In the genomic region with DNA sequence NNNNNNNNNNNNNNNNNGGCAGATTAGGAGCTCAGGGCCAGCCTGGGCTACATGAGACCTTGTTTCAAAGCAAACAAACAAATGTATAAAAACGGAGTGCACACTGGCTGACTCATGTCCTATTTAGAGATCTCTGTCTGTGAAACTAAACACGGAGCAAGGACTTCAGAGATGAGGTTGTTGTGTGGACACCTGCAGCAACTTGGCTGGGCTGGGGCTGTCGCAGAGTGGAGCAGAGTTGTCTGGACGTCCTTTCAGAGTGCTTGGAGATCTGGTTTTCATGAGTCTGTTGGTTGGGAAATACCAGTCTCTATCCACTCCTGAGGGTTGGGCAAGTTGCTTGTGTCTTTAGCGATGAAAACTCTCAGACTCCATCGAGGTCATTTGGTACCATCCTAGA, we compare ENCODE assay signal across 47 mouse cellular contexts. TPM values are rescaled to one million over a fixed set of nuclear protein-coding genes. Genes with fewer than 3 reads are reported as not detected.
"Had no signal": no experiment of that assay in that cellular context is flagged by ENCODE, and none has a peak within 500 bp of the region (broad histone marks: within the 10 kb centered on the region; RNA-seq: fewer than 3 reads in every experiment).

No protein-coding gene starts in this region.

- H3K4me2 ChIP-seq: limb, embryonic 12.5 days; limb, embryonic 13.5 days; limb, embryonic 15.5 days; liver, embryonic 11.5 days; liver, embryonic 12.5 days; liver, embryonic 13.5 days; liver, embryonic 15.5 days; lung, embryonic 14.5 days; lung, embryonic 15.5 days; midbrain, embryonic 11.5 days; midbrain, embryonic 12.5 days; midbrain, embryonic 13.5 days; midbrain, embryonic 15.5 days; neural tube, embryonic 12.5 days; neural tube, embryonic 13.5 days had no signal

- H3K36me3 ChIP-seq: liver, embryonic 12.5 days; liver, embryonic 13.5 days; liver, embryonic 15.5 days; lung, embryonic 15.5 days; midbrain, embryonic 10.5 days; midbrain, embryonic 12.5 days; midbrain, embryonic 13.5 days; midbrain, embryonic 15.5 days; neural tube, embryonic 12.5 days had no signal

- H3K4me3 ChIP-seq: limb, embryonic 10.5 days; limb, embryonic 12.5 days; limb, embryonic 13.5 days; limb, embryonic 15.5 days; liver, embryonic 12.5 days; liver, embryonic 13.5 days; liver, embryonic 15.5 days; lung, embryonic 15.5 days; megakaryocyte, embryonic 14.5 days; midbrain, embryonic 10.5 days; midbrain, embryonic 12.5 days; midbrain, embryonic 13.5 days; midbrain, embryonic 15.5 days; myocyte; neural tube, embryonic 12.5 days; neural tube, embryonic 13.5 days had no signal

- H3K9me3 ChIP-seq: limb, embryonic 10.5 days; limb, embryonic 12.5 days; limb, embryonic 13.5 days; limb, embryonic 15.5 days; liver, embryonic 12.5 days; liver, embryonic 13.5 days; liver, embryonic 15.5 days; lung, embryonic 15.5 days; megakaryocyte, embryonic 14.5 days; midbrain, embryonic 10.5 days; midbrain, embryonic 12.5 days; midbrain, embryonic 13.5 days; midbrain, embryonic 15.5 days; neural tube, embryonic 12.5 days; neural tube, embryonic 13.5 days had no signal

- DNase-seq: left cerebral cortex, postnatal 4 days; liver; liver, embryonic 13.5 days; liver, postnatal 0 days; lung, adult 18-20 months; lung, adult 2 months; lung, embryonic 14.5 days; lung, postnatal 10 days; lung, postnatal 14 days; lung, postnatal 36 days; lung, postnatal 4 days; midbrain, embryonic 14.5 days had no signal

- H3K9ac ChIP-seq: limb, embryonic 12.5 days; limb, embryonic 13.5 days; limb, embryonic 15.5 days; liver, embryonic 12.5 days; liver, embryonic 13.5 days; liver, embryonic 14.5 days; liver, embryonic 15.5 days; liver, postnatal 0 days; lung, embryonic 14.5 days; lung, embryonic 15.5 days; midbrain, embryonic 12.5 days; midbrain, embryonic 13.5 days; midbrain, embryonic 15.5 days; neural tube, embryonic 12.5 days; neural tube, embryonic 13.5 days had no signal

- H3K27me3 ChIP-seq: limb, embryonic 12.5 days; limb, embryonic 13.5 days; limb, embryonic 15.5 days; liver, embryonic 12.5 days; liver, embryonic 13.5 days; liver, embryonic 15.5 days; lung, embryonic 15.5 days; midbrain, embryonic 12.5 days; midbrain, embryonic 13.5 days; midbrain, embryonic 15.5 days; neural tube, embryonic 12.5 days; neural tube, embryonic 13.5 days had no signal

- H3K4me1 ChIP-seq: limb, embryonic 13.5 days; limb, embryonic 15.5 days; liver, embryonic 12.5 days; liver, embryonic 15.5 days; lung, embryonic 15.5 days; midbrain, embryonic 12.5 days; midbrain, embryonic 13.5 days; midbrain, embryonic 15.5 days; neural tube, embryonic 12.5 days; neural tube, embryonic 13.5 days had no signal

- H3K27ac ChIP-seq: limb, embryonic 10.5 days; limb, embryonic 12.5 days; limb, embryonic 13.5 days; limb, embryonic 15.5 days; liver, embryonic 12.5 days; liver, embryonic 13.5 days; liver, embryonic 14.5 days; liver, embryonic 15.5 days; lung, embryonic 15.5 days; macrophage; midbrain, embryonic 10.5 days; midbrain, embryonic 12.5 days; midbrain, embryonic 13.5 days; midbrain, embryonic 15.5 days; neural tube, embryonic 12.5 days; neural tube, embryonic 13.5 days had no signal

- ATAC-seq: liver, embryonic 12.5 days; liver, postnatal 0 days; lung, postnatal 0 days; midbrain, embryonic 13.5 days; midbrain, embryonic 15.5 days; midbrain, embryonic 16.5 days had no signal

RNA-seq across cellular contexts. Expression of a gene that starts 14.1 kb away (rescaled TPM):
- total RNA-seq: megakaryocyte progenitor cell, adult 5-6 weeks; megakaryocyte-erythroid progenitor cell, adult 5-6 weeks had no signal

RNA-seq across cellular contexts. Expression of a gene that starts 39.9 kb away (rescaled TPM):
- total RNA-seq: left cerebral cortex, postnatal 14 days; left cerebral cortex, postnatal 25 days; left cerebral cortex, postnatal 36 days; left cerebral cortex, postnatal 4 days; liver, adult 2 months; megakaryocyte progenitor cell, adult 5-6 weeks; megakaryocyte, adult 5-6 weeks; megakaryocyte-erythroid progenitor cell, adult 5-6 weeks; midbrain, postnatal 0 days; monocyte, adult 5-6 weeks had no signal
- polyA plus RNA-seq: limb, embryonic 10.5 days; limb, embryonic 11.5 days; limb, embryonic 12.5 days; limb, embryonic 13.5 days; limb, embryonic 14.5 days; limb, embryonic 15.5 days; liver, embryonic 11.5 days; liver, embryonic 12.5 days; liver, embryonic 13.5 days; liver, embryonic 14.5 days; liver, embryonic 15.5 days; liver, embryonic 16.5 days; liver, postnatal 0 days; lung, embryonic 14.5 days; lung, embryonic 15.5 days; lung, embryonic 16.5 days; lung, postnatal 0 days; macrophage; midbrain, embryonic 10.5 days; midbrain, embryonic 11.5 days; midbrain, embryonic 12.5 days; midbrain, embryonic 13.5 days; midbrain, embryonic 14.5 days; midbrain, embryonic 15.5 days; midbrain, embryonic 16.5 days; midbrain, postnatal 0 days; myocyte; neural tube, embryonic 11.5 days; neural tube, embryonic 12.5 days; neural tube, embryonic 13.5 days had no signal
